Mouse (Mus musculus): Measurements from ENCODE around the gene Plpp1.

The Plpp1 gene

GRCm38 (mm10) chr13:112861825-112862306 lies 61.3 kb downstream of the Plpp1 start:
- DNase-seq: no peak

DNA sequence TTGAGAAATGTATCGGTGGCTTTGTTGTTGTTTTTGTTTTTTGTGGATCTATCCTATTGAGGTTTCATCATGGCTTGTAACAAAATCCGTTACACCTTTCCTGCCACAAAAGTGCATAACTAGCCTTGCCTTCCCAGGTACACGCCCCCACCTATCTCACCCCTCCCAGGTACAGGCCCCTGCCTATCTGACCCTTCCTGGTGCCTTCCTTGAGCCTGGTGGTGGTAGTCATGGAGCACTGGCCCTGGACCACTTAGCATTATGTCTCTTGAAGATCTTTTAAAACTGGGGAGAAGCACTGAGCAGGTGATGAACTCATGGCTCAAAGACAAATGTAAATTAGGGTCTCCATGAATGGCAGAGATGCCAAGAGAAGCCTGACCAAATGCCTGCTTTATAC lies 61.8 kb downstream of the Plpp1 start:
- no peak for DNase-seq

DNA sequence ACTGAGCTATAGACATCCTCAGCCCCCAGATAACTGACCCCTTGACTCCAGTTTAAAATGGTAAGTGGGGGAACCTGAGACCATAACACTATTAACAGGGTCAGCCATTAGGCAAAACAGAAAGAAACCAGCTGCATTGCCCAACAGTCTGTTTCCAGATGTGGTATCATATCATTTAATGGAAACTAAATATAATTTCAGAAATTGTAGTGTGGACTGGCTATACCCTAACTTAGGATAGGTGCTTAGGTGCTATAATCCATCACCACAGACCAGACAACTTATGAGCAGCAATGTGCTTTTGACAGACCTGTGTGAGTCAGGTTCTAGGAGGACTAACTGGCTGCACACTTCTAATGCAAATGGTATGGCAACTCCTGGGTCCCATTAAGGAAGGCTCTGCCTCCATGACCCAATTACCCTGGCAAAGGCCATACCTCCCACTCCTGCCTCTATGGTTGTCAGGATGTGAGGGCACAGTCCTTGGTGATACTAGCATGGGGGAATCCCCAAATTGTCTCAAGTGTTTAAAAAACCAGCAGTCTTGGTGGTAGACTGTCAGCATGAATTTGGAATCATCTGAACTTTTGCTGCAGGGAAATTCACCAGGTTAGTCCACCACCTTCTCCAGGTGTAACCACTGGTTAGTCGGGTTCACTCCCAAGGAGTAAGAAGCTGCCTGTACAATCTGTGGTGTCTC lies 62.5 kb downstream of the Plpp1 start:
- no peak for DNase-seq

- DNase-seq: no peak
Measured at GRCm38 (mm10) chr13:112866782-112867181, 66.2 kb downstream of the Plpp1 start.

GRCm38 (mm10) chr13:112867381-112867780 lies 66.8 kb downstream of the Plpp1 start:
- no peak for DNase-seq

GRCm38 (mm10) chr13:112870039-112870690 lies 69.6 kb downstream of the Plpp1 start:
- no peak for DNase-seq

- DNase-seq: no peak
Measured at GRCm38 (mm10) chr13:112871500-112872266, 71.1 kb downstream of the Plpp1 start.

DNA sequence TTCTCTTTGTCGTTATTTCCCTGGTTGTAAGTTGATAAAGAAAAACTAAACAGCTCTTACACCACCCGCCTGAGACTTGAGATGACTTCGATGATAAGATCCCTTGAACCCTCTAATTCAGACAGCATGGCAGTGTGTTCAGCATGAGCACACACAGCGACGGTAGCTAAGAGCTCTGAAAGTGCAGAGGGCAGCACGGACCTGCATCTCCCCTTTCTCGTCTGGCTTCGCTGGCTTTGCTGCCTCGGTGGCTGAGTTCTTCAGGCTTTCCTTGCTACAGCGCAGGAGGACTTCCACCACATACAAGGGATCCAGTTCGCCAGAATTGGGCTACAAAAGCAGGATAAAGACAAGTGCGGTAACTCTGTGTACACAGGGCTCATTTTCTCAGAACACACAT lies 86.6 kb downstream of the Plpp1 start:
- no peak for DNase-seq

DNA sequence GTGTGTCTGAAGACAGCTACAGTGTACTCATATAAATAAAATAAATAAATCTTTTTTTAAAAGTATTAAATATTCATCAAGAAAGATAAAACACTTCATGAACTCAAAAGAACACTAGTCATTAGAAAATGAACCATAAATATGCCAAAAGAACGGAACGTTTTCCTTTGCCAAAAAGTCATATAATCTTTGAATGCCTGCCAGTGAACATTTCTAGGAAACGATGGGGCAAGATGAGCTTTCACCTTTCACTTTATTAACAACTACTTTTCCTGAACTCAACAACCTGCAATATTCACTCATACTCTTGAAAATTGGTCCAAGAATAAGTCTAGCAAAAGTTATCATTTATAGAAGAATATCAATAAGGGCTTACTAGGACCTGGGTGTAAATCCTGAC lies 101.6 kb downstream of the Plpp1 start:
- no peak for DNase-seq

- DNase-seq: peak; percentile 59
Measured at GRCm38 (mm10) chr13:112909663-112910062, 109.1 kb downstream of the Plpp1 start.

DNA sequence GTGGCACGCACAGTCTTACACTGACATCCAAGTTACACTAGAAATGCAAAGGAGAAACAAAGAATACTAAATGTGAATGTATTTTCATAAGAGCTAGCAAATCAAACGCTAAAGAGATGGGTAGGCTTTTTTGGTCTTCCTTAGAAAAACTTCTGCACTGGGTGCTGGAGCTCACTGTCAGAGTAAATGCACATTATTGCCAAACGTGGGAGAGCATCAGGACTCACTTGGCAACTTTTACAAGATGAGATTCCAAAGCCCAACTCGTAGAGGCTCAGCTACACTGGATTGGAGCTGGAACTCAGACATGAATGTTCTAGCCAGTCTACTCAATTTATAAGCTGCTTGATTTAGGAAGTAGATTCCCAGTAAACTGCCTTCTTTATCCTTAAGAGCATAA lies 109.8 kb downstream of the Plpp1 start:
- DNase-seq: no peak

Data from embryo, embryonic 11 days (tissue).